Mouse (Mus musculus): ENCODE measurements around the gene Gzmm. TPM values are rescaled to one million over a fixed set of nuclear protein-coding genes. Genes with fewer than 3 reads are reported as not detected.

Gzmm gene
- total RNA-seq, 2 experiments from 2014 or later: 4.0 to 4.4 TPM

- DNase-seq: no peak
Observed at GRCm38 (mm10) chr10:79680606-79681495, 8.0 kb upstream of the Gzmm start.

GRCm38 (mm10) chr10:79681591-79682245 lies 7.1 kb upstream of the Gzmm start, which contains the start of gene Cdc34:
Cdc34 (plus strand) TSS chr10:79682195.
- peak; percentile 100 for DNase-seq

GRCm38 (mm10) chr10:79682551-79682915 lies 6.3 kb upstream of the Gzmm start:
- no peak for DNase-seq

- DNase-seq: peak; percentile 74
Observed at GRCm38 (mm10) chr10:79682916-79683582, 5.8 kb upstream of the Gzmm start.

- peak; percentile 75 for DNase-seq
Observed at GRCm38 (mm10) chr10:79683726-79684640, 4.8 kb upstream of the Gzmm start.

GRCm38 (mm10) chr10:79684770-79685600 lies 3.8 kb upstream of the Gzmm start:
- DNase-seq: no peak

- no peak for DNase-seq
Observed at GRCm38 (mm10) chr10:79686219-79686618, 2.6 kb upstream of the Gzmm start.

GRCm38 (mm10) chr10:79686691-79687090 lies 2.1 kb upstream of the Gzmm start:
- peak; percentile 70 for DNase-seq

- no peak for DNase-seq
Observed at GRCm38 (mm10) chr10:79687513-79687912, 1.3 kb upstream of the Gzmm start.

GRCm38 (mm10) chr10:79689178-79689577 lies 358 bp downstream of the Gzmm start:
- no peak for DNase-seq

- DNase-seq: no peak
Observed at GRCm38 (mm10) chr10:79691986-79692548, 3.2 kb downstream of the Gzmm start.

- DNase-seq: no peak
Observed at GRCm38 (mm10) chr10:79693580-79694378, 5.0 kb downstream of the Gzmm start.

- no peak for DNase-seq
Observed at GRCm38 (mm10) chr10:79694379-79694655, 5.5 kb downstream of the Gzmm start.

- DNase-seq: peak; percentile 74
Observed at GRCm38 (mm10) chr10:79695231-79696128, 6.7 kb downstream of the Gzmm start.

GRCm38 (mm10) chr10:79696129-79696651 lies 7.4 kb downstream of the Gzmm start:
- DNase-seq: no peak

- no peak for DNase-seq
Observed at GRCm38 (mm10) chr10:79697916-79698315, 9.1 kb downstream of the Gzmm start.

GRCm38 (mm10) chr10:79698459-79698858 lies 9.6 kb downstream of the Gzmm start:
- no peak for DNase-seq

- DNase-seq: no peak
Observed at GRCm38 (mm10) chr10:79700676-79701075, 11.9 kb downstream of the Gzmm start.

All from gastrocnemius, postnatal 25 days (tissue).